Mouse (Mus musculus): ENCODE measurements around the gene Limk1. TPM values are rescaled to one million over a fixed set of nuclear protein-coding genes. Genes with fewer than 3 reads are reported as not detected.

Limk1 gene
- total and polyA plus RNA-seq, 3 experiments, result 7.2 to 27.7 (median 10.8) TPM

GRCm38 (mm10) chr5:134727001-134727639 lies 38.7 kb upstream of the Limk1 start:
- DNase-seq (ENCODE audit: extremely low read depth), result no peak
- dilution Hi-C loops (cut with MboI; ENCODE audit: extremely low pct_ligation_motif_present, extremely low pct_unique_long_range_greater_than_20kb, low sequenced_read_pairs) (no loop called here), in situ Hi-C loops (cut with MboI; ENCODE audit: low pct_ligation_motif_present, low pct_unique_long_range_greater_than_20kb, low sequenced_read_pairs) (loop anchor here (25.0 kb wide), 1 partner anchor 185 kb away; the partner anchor contains the start of genes Cldn13 and Tmem270)
- H3K27ac ChIP-seq (ENCODE audit: insufficient read depth, low read depth), result no peak overlapping the region
- H3K4me3 ChIP-seq (replicated peaks in 1 of 3; ENCODE audit: low read depth in 2 of 3, low read length in 2 of 3, poor library complexity in 1 of 3), result no peak overlapping the region
- H3K4me1 ChIP-seq (ENCODE audit: control insufficient read depth in 1 of 2, insufficient read depth in 2 of 2), result no peaks in the 10 kb centered on the region
- no peak overlapping the region for H3K4me2 ChIP-seq (ENCODE audit: insufficient read depth, low read depth, poor library complexity, severe bottlenecking)
- peaks cover 76% of the 10 kb centered on the region for H3K27me3 ChIP-seq (replicated peaks)
- H3K9me3 ChIP-seq (replicated peaks; ENCODE audit: low read length), result no peaks in the 10 kb centered on the region
- no peak overlapping the region for H3K9ac ChIP-seq (ENCODE audit: insufficient read depth, low read depth)
- H3K36me3 ChIP-seq (replicated peaks in 1 of 2; ENCODE audit: control insufficient read depth in 1 of 2, insufficient read depth in 1 of 2, low read length in 1 of 2), result no peaks in the 10 kb centered on the region
- H3K79me2 ChIP-seq (replicated peaks; ENCODE audit: control insufficient read depth, extremely low read depth, insufficient read depth, poor library complexity, severe bottlenecking), result no peaks in the 10 kb centered on the region
- TF ChIP-seq JUND (conservative IDR thresholded peaks at IDR 0.05; ENCODE audit: low read depth, low read length), result no peak
- TF ChIP-seq ZNF384 (IDR thresholded peaks at IDR 0.05; ENCODE audit: low read depth, low read length), result no peak
- TF ChIP-seq TBP (conservative IDR thresholded peaks at IDR 0.05; ENCODE audit: low read depth, low read length), result no peak
- no peak for TF ChIP-seq MEF2A (IDR thresholded peaks at IDR 0.05; ENCODE audit: borderline replicate concordance, low read depth, low read length)
- no peak for TF ChIP-seq ZC3H11A (IDR thresholded peaks at IDR 0.05; ENCODE audit: low read depth, low read length)
- TF ChIP-seq GABPA (IDR thresholded peaks at IDR 0.05; ENCODE audit: insufficient replicate concordance, low read depth, low read length), result no peak
- no peak for TF ChIP-seq ZMIZ1 (IDR thresholded peaks at IDR 0.05; ENCODE audit: low read depth, low read length)
- TF ChIP-seq MAZ (IDR thresholded peaks at IDR 0.05; ENCODE audit: low read depth, low read length), result no peak
- TF ChIP-seq POLR2AphosphoS2 (IDR thresholded peaks at IDR 0.05; ENCODE audit: low read depth, low read length), result no peak
- TF ChIP-seq PAX5 (IDR thresholded peaks at IDR 0.05; ENCODE audit: low read length), result no peak

GRCm38 (mm10) chr5:134725299-134725698 lies 36.9 kb upstream of the Limk1 start:
- peaks cover 76% of the 10 kb centered on the region for H3K27me3 ChIP-seq (replicated peaks)
- no peaks in the 10 kb centered on the region for H3K79me2 ChIP-seq (replicated peaks; ENCODE audit: control insufficient read depth, extremely low read depth, insufficient read depth, poor library complexity, severe bottlenecking)
- dilution Hi-C loops (cut with MboI; ENCODE audit: extremely low pct_ligation_motif_present, extremely low pct_unique_long_range_greater_than_20kb, low sequenced_read_pairs) (no loop called here), in situ Hi-C loops (cut with MboI; ENCODE audit: low pct_ligation_motif_present, low pct_unique_long_range_greater_than_20kb, low sequenced_read_pairs) (loop anchor here (25.0 kb wide), 1 partner anchor 187 kb away; the partner anchor contains the start of genes Cldn13 and Tmem270)
- H3K36me3 ChIP-seq (replicated peaks in 1 of 2; ENCODE audit: control insufficient read depth in 1 of 2, insufficient read depth in 1 of 2, low read length in 1 of 2), result no peaks in the 10 kb centered on the region
- no peaks in the 10 kb centered on the region for H3K4me1 ChIP-seq (ENCODE audit: control insufficient read depth in 1 of 2, insufficient read depth in 2 of 2)
- no peaks in the 10 kb centered on the region for H3K9me3 ChIP-seq (replicated peaks; ENCODE audit: low read length)
- H3K27ac ChIP-seq (ENCODE audit: insufficient read depth, low read depth), result no peak overlapping the region
- DNase-seq (ENCODE audit: extremely low read depth), result no peak
- no peak overlapping the region for H3K9ac ChIP-seq (ENCODE audit: insufficient read depth, low read depth)
- no peak overlapping the region for H3K4me3 ChIP-seq (replicated peaks in 1 of 3; ENCODE audit: low read depth in 2 of 3, low read length in 2 of 3, poor library complexity in 1 of 3)
- peak; percentile 93 for TF ChIP-seq CHD2 (IDR thresholded peaks at IDR 0.05; ENCODE audit: low read length)
- TF ChIP-seq E2F4 (IDR thresholded peaks at IDR 0.05; ENCODE audit: insufficient replicate concordance, low read depth, low read length), result no peak
- H3K4me2 ChIP-seq (ENCODE audit: insufficient read depth, low read depth, poor library complexity, severe bottlenecking), result no peak overlapping the region

- H3K36me3 ChIP-seq (replicated peaks in 1 of 2; ENCODE audit: control insufficient read depth in 1 of 2, insufficient read depth in 1 of 2, low read length in 1 of 2), result no peaks in the 10 kb centered on the region
- in situ Hi-C loops (cut with MboI; ENCODE audit: low pct_ligation_motif_present, low pct_unique_long_range_greater_than_20kb, low sequenced_read_pairs), result no loop called here
- H3K9me3 ChIP-seq (replicated peaks; ENCODE audit: low read length), result peaks cover 23% of the 10 kb centered on the region
- H3K4me3 ChIP-seq (replicated peaks in 1 of 3; ENCODE audit: low read depth in 2 of 3, low read length in 2 of 3, poor library complexity in 1 of 3), result no peak overlapping the region
- no peak overlapping the region for H3K9ac ChIP-seq (ENCODE audit: insufficient read depth, low read depth)
- no peak for TF ChIP-seq POLR2A (IDR thresholded peaks at IDR 0.05; ENCODE audit: low read depth, low read length)
- no peak for TF ChIP-seq UBTF (IDR thresholded peaks at IDR 0.05; ENCODE audit: low read depth, low read length)
- no peak for TF ChIP-seq MAX (IDR thresholded peaks at IDR 0.05; ENCODE audit: low read length)
- TF ChIP-seq ZKSCAN1 (IDR thresholded peaks at IDR 0.05; ENCODE audit: borderline replicate concordance, low read depth, low read length), result no peak
- TF ChIP-seq PAX5 (IDR thresholded peaks at IDR 0.05; ENCODE audit: low read length), result no peak
- no peak for TF ChIP-seq MAZ (IDR thresholded peaks at IDR 0.05; ENCODE audit: low read depth, low read length)
- H3K79me2 ChIP-seq (replicated peaks; ENCODE audit: control insufficient read depth, extremely low read depth, insufficient read depth, poor library complexity, severe bottlenecking), result no peaks in the 10 kb centered on the region
- H3K4me2 ChIP-seq (ENCODE audit: insufficient read depth, low read depth, poor library complexity, severe bottlenecking), result no peak overlapping the region
- H3K27ac ChIP-seq (ENCODE audit: insufficient read depth, low read depth), result no peak overlapping the region
- dilution Hi-C loops (cut with MboI; ENCODE audit: extremely low pct_ligation_motif_present, extremely low pct_unique_long_range_greater_than_20kb, low sequenced_read_pairs), result no loop called here
- no peak for DNase-seq (ENCODE audit: extremely low read depth)
- peaks cover 0 to 9% of the 10 kb centered on the region in 2 experiments; a peak in 1 of 4 replicates for H3K4me1 ChIP-seq (ENCODE audit: control insufficient read depth in 1 of 2, insufficient read depth in 2 of 2)
- H3K27me3 ChIP-seq (replicated peaks), result peaks cover 81% of the 10 kb centered on the region
Measured at GRCm38 (mm10) chr5:134720058-134720457, 31.7 kb upstream of the Limk1 start.

All from CH12.LX (cell line).